Mouse (Mus musculus) E14TG2a.4 (cell line): ENCODE measurements around the gene Pigb.

Experiments
- H3K27me3 ChIP-seq: 2 replicates; pipeline ENCODE4 v1.6.1; 2014; ENCODE audit warnings: low read length, control low read depth; ENCODE audit not compliant: insufficient read depth
- H3K36me3 ChIP-seq: 2 replicates; pipeline ENCODE4 v1.6.1; 2014; ENCODE audit warnings: low read length, control low read depth; ENCODE audit not compliant: insufficient read depth
- H3K4me1 ChIP-seq: replicated peaks from 2 replicates; pipeline ENCODE4 v1.6.1; 2014; ENCODE audit warnings: low read depth, low read length, control low read depth
- H3K4me3 ChIP-seq: replicated peaks from 2 replicates; pipeline ENCODE4 v1.5.1; 2014; ENCODE audit warnings: mild to moderate bottlenecking, low read length
- H3K9me3 ChIP-seq: 2 replicates; pipeline ENCODE4 v1.6.1; 2014; ENCODE audit warnings: low read length, control low read depth
- CTCF ChIP-seq: conservative IDR thresholded peaks from 2 replicates; pipeline ENCODE4 v1.5.1; 2014; ENCODE audit warnings: low read length
- NANOG ChIP-seq: IDR thresholded peaks from 2 replicates; pipeline ENCODE4 v1.6.1; 2014; ENCODE audit warnings: borderline replicate concordance, low read length, mixed read lengths
- POU5F1 ChIP-seq: IDR thresholded peaks from 2 replicates; pipeline ENCODE4 v1.6.1; 2014; ENCODE audit warnings: low read length, borderline replicate concordance

The Pigb gene

DNA sequence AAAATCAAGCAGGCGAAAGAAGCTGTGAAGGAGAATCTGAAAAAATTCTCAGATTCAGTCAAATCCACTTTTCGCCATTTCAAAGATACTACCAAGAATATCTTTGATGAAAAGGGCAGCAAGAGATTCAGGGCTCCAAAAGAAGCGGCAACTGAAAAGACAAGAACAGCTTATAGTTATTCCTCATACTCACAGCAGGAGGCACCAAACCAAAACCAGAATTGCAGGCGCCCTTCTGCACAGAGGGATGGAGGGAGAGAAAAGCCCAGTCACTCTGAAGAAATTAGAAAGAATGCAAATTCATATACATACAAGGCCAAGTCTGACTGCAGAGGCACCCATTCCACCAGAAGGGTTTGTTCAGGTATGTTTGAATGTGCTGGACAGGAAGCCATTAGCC lies 27.5 kb downstream of the Pigb start:
- H3K27me3 ChIP-seq: no peaks in the 10 kb centered on the region
- H3K9me3 ChIP-seq: no peaks in the 10 kb centered on the region
- peaks cover 95% of the 10 kb centered on the region for H3K36me3 ChIP-seq
- TF ChIP-seq NANOG: no peak
- TF ChIP-seq POU5F1: no peak
- TF ChIP-seq CTCF: no peak
- no peaks in the 10 kb centered on the region for H3K4me1 ChIP-seq
- H3K4me3 ChIP-seq: no peak overlapping the region

- Histone ChIP-seq H3K4me1 (peaks cover 14% of the 10 kb centered on the region), H3K4me3 (no peak overlapping the region), H3K27me3 (no peaks in the 10 kb centered on the region), H3K36me3 (peaks cover 92% of the 10 kb centered on the region), H3K9me3 (no peaks in the 10 kb centered on the region)
- TF ChIP-seq CTCF (no peak), POU5F1 (no peak), NANOG (no peak)
Observed at GRCm38 (mm10) chr9:73008384-73008783, 31.8 kb downstream of the Pigb start.

GRCm38 (mm10) chr9:73006175-73006574 lies 34.0 kb downstream of the Pigb start:
- peaks cover 14% of the 10 kb centered on the region for H3K4me1 ChIP-seq

GRCm38 (mm10) chr9:73005106-73005505 lies 35.1 kb downstream of the Pigb start:
- no peaks in the 10 kb centered on the region for H3K27me3 ChIP-seq
- peaks cover 87% of the 10 kb centered on the region for H3K36me3 ChIP-seq
- H3K9me3 ChIP-seq: no peaks in the 10 kb centered on the region
- H3K4me1 ChIP-seq: peaks cover 14% of the 10 kb centered on the region
- TF ChIP-seq CTCF: no peak
- TF ChIP-seq POU5F1: no peak
- TF ChIP-seq NANOG: no peak
- H3K4me3 ChIP-seq: no peak overlapping the region

More at GRCm38 (mm10) chr9:73006175-73006574, 34.0 kb downstream of the Pigb start:
- Histone ChIP-seq H3K9me3 (no peaks in the 10 kb centered on the region), H3K36me3 (peaks cover 88% of the 10 kb centered on the region), H3K27me3 (no peaks in the 10 kb centered on the region), H3K4me3 (no peak overlapping the region)
- TF ChIP-seq POU5F1 (no peak), NANOG (no peak), CTCF (peak; percentile 42)

GRCm38 (mm10) chr9:73004076-73004475 lies 36.1 kb downstream of the Pigb start:
- Histone ChIP-seq H3K27me3 (no peaks in the 10 kb centered on the region), H3K36me3 (peaks cover 81% of the 10 kb centered on the region), H3K4me1 (peaks cover 14% of the 10 kb centered on the region), H3K9me3 (no peaks in the 10 kb centered on the region), H3K4me3 (no peak overlapping the region)
- no peak for TF ChIP-seq CTCF
- no peak for TF ChIP-seq NANOG
- TF ChIP-seq POU5F1: no peak

DNA sequence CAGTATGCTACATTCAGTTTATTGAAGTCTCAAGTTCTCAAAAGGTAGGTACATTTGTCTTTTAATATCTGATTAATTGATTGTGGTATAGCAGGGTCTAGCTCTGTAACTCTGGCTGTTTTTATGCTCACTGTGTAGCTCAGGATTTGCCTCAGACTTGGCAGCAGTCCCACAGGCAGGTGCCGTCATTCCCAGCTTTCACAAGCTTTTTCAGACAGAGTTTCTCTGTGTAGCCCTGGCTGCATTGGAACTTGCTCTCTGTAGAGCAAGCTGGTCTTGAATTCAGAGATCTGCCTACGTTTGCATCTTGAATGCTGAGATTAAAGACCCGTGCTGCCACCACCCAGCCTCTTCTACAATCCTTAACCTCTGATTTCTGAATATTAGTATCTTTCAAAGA lies 38.0 kb downstream of the Pigb start:
- H3K4me3 ChIP-seq: no peak overlapping the region
- H3K9me3 ChIP-seq: no peaks in the 10 kb centered on the region
- H3K27me3 ChIP-seq: no peaks in the 10 kb centered on the region
- H3K4me1 ChIP-seq: peaks cover 24% of the 10 kb centered on the region
- TF ChIP-seq CTCF (no peak), POU5F1 (no peak), NANOG (no peak)
- H3K36me3 ChIP-seq: peaks cover 79% of the 10 kb centered on the region

GRCm38 (mm10) chr9:73001314-73002011 lies 38.7 kb downstream of the Pigb start:
- Histone ChIP-seq H3K36me3 (peaks cover 72% of the 10 kb centered on the region), H3K9me3 (no peaks in the 10 kb centered on the region), H3K27me3 (no peaks in the 10 kb centered on the region), H3K4me3 (no peak overlapping the region), H3K4me1 (peaks cover 30% of the 10 kb centered on the region)
- TF ChIP-seq NANOG: no peak

GRCm38 (mm10) chr9:73000487-73000886 lies 39.7 kb downstream of the Pigb start:
- H3K27me3 ChIP-seq: no peaks in the 10 kb centered on the region
- TF ChIP-seq CTCF (no peak), POU5F1 (no peak), NANOG (no peak)
- H3K4me1 ChIP-seq: peaks cover 35% of the 10 kb centered on the region
- H3K9me3 ChIP-seq: no peaks in the 10 kb centered on the region
- H3K4me3 ChIP-seq: no peak overlapping the region
- H3K36me3 ChIP-seq: peaks cover 62% of the 10 kb centered on the region

GRCm38 (mm10) chr9:72996806-72997205 lies 43.4 kb downstream of the Pigb start:
- H3K9me3 ChIP-seq: no peaks in the 10 kb centered on the region
- no peak for TF ChIP-seq CTCF
- TF ChIP-seq POU5F1: no peak
- no peak for TF ChIP-seq NANOG
- H3K4me3 ChIP-seq: no peak overlapping the region
- no peaks in the 10 kb centered on the region for H3K27me3 ChIP-seq
- H3K4me1 ChIP-seq: peaks cover 60% of the 10 kb centered on the region
- H3K36me3 ChIP-seq: peaks cover 34% of the 10 kb centered on the region
